Mouse (Mus musculus) kidney, embryonic 15.5 days (tissue): ENCODE measurements around the gene Smim8. TPM values are rescaled to one million over a fixed set of nuclear protein-coding genes. Genes with fewer than 3 reads are reported as not detected.

Experiments used
- polyA plus RNA-seq: library from polyadenylated mRNA; unstranded; fragments of >200 nt; fragmentation: Nextera tagmentation; extraction: Ambion mirVana; gene quantifications from 2 replicates; pipeline ENCODE4 v1.2.1, GENCODE M21; 2015

The Smim8 gene
- polyA plus RNA-seq, 1 experiment from 2014 or later = 44.6 TPM

Other genes with a start within 250 kb of the Smim8 start
- 59.3 and 65.1 TPM in 2 replicates for gene Akirin2, start 227.5 kb downstream of the Smim8 start, polyA plus RNA-seq
- 91.0 and 92.3 TPM in 2 replicates for gene Orc3, start 163.5 kb downstream of the Smim8 start, polyA plus RNA-seq
- 71.5 and 76.0 TPM in 2 replicates for gene Rars2, start 163.5 kb downstream of the Smim8 start, polyA plus RNA-seq
- 68.9 and 70.2 TPM in 2 replicates for gene Slc35a1, start 91.0 kb downstream of the Smim8 start, polyA plus RNA-seq
- 0.91 and 1.3 TPM in 2 replicates for gene Cfap206, start 48.2 kb downstream of the Smim8 start, polyA plus RNA-seq
- gene Gm136, start 22.2 kb downstream of the Smim8 start, polyA plus RNA-seq = not detected in 2 replicates
- 17.8 and 18.5 TPM in 2 replicates for gene Zfp292, start 104.5 kb upstream of the Smim8 start, polyA plus RNA-seq
- gene Cga, start 115.4 kb upstream of the Smim8 start, polyA plus RNA-seq = not detected in 2 replicates